Mouse (Mus musculus): ENCODE measurements around the gene Elk3. TPM values are rescaled to one million over a fixed set of nuclear protein-coding genes. Genes with fewer than 3 reads are reported as not detected.

Gene Elk3
- polyA plus RNA-seq, 1 experiment, result 8.0 TPM

DNA sequence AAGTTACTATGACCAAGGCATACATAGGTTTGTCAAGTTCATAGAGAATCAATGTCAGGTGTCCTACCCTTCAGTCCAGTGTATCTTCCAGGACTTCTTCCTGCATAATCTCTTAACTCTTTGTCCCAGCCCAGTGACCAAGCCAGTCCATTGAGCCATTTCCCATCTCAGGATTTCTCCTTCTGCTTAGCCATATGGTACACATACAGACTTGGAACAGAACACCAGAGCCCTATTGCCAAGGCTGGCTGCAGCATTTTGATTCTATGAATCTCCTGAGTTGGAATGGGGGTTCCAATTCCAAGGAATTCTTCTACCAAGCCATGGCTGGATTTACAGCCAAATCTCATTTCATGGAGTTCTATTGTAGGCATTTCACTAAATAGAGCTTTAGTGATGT, 10.8 kb upstream of the Elk3 start:
- Histone ChIP-seq H3K4me3 (ENCODE audit: insufficient read depth, low read depth, low read length) (no peak overlapping the region), H3K27ac (replicated peaks; ENCODE audit: low read depth, low read length) (no peak overlapping the region), H3K4me1 (ENCODE audit: control insufficient read depth, insufficient read depth, insufficient read length, low read length) (peaks cover 23% of the 10 kb centered on the region)

GRCm38 (mm10) chr10:93320148-93320547, 9.2 kb upstream of the Elk3 start:
- Histone ChIP-seq H3K27ac (replicated peaks; ENCODE audit: low read depth, low read length) (peak overlapping the region; percentile 98), H3K4me1 (ENCODE audit: control insufficient read depth, insufficient read depth, insufficient read length, low read length) (peaks cover 9% of the 10 kb centered on the region), H3K4me3 (ENCODE audit: insufficient read depth, low read depth, low read length) (no peak overlapping the region)

DNA sequence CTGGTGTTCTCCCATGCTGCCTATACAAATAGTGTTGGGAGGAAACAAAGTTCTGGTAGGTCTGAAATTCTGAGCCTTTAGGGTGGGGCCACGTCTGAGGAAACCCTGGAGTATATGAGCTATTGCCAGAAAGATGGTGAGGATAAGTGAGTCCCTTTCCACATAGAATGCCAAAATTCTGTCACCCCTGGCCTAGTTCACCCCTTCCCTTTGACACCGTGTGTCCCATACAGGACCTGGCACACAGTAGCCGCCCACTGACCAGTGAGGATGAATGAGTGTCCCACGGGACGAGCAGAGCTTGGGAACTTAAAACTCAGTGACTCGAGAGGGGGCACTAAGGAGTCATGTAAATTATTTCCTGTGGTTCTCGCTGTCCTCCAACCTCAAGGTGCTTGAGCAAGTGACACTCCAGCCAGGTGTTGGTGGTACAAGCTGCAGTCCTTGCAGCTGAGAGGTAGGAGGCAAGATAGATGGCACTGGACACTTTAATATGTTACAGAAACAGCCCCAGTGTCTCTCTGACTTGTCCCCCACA, 8.7 kb upstream of the Elk3 start:
- H3K4me1 ChIP-seq (ENCODE audit: control insufficient read depth, insufficient read depth, insufficient read length, low read length), result peaks cover 7% of the 10 kb centered on the region
- H3K4me3 ChIP-seq (ENCODE audit: insufficient read depth, low read depth, low read length), result peak overlapping the region; percentile 35
- peak overlapping the region; percentile 98 for H3K27ac ChIP-seq (replicated peaks; ENCODE audit: low read depth, low read length)

- Histone ChIP-seq H3K4me3 (ENCODE audit: insufficient read depth, low read depth, low read length) (peak overlapping the region; percentile 19; the same call in 1 of the 2 replicates), H3K27ac (replicated peaks; ENCODE audit: low read depth, low read length) (peak overlapping the region; percentile 89), H3K4me1 (ENCODE audit: control insufficient read depth, insufficient read depth, insufficient read length, low read length) (peaks cover 7% of the 10 kb centered on the region)
Measured at GRCm38 (mm10) chr10:93316909-93317308, 6.0 kb upstream of the Elk3 start.

GRCm38 (mm10) chr10:93311576-93311975, 641 bp upstream of the Elk3 start:
- Histone ChIP-seq H3K4me1 (ENCODE audit: control insufficient read depth, insufficient read depth, insufficient read length, low read length) (no peaks in the 10 kb centered on the region), H3K27ac (replicated peaks; ENCODE audit: low read depth, low read length) (peak overlapping the region; percentile 95)

GRCm38 (mm10) chr10:93309934-93310621, 857 bp downstream of the Elk3 start:
- peaks cover 2% of the 10 kb centered on the region; the same call in 1 of the 2 replicates for H3K4me1 ChIP-seq (ENCODE audit: control insufficient read depth, insufficient read depth, insufficient read length, low read length)
- peak overlapping the region; percentile 99 for H3K4me3 ChIP-seq (ENCODE audit: insufficient read depth, low read depth, low read length)
- peak overlapping the region; percentile 99 for H3K27ac ChIP-seq (replicated peaks; ENCODE audit: low read depth, low read length)

More at GRCm38 (mm10) chr10:93311576-93311975, 641 bp upstream of the Elk3 start:
- H3K4me3 ChIP-seq (ENCODE audit: insufficient read depth, low read depth, low read length), result peak overlapping the region; percentile 8; the same call in 1 of the 2 replicates

DNA sequence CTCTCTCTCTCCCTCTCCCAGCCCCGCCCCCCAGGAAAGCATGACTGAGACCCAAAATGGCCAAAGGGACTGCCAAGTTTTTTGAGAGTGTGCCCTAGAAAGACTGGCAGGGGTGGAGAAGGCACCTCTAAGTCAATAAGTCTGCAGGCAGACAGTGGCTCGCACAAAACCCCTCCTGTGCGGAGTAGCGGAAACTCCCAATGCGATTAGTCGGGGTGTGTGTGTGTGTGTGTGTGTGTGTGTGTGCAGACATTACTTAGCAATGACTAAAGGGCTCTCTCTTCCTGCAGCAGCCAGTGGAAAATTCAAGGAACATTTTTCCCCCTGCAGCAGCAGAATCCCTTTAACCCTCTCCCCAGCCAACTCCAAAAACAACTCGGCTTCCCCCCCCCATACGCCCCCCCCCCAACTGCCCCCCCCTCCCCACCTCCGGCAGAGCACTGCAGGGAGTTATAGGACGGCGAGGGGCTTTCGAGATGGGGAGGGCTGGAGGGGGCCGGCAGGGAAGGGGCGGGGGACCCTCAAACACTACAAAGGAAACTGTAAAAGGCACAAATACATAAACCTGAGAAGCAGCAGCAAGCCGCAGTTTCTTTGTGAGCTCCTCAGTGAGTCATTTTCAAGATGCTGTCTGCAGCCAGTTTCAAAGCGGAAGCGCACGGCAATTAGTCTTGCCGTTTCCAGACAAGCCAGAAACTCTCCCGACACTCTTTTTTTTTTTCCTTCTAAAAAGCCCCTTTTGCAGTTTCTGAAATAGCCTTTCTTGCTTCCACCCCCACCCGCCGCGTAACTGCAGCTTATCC, 1.6 kb downstream of the Elk3 start:
- peak overlapping the region; percentile 99 for H3K4me3 ChIP-seq (ENCODE audit: insufficient read depth, low read depth, low read length)
- H3K4me1 ChIP-seq (ENCODE audit: control insufficient read depth, insufficient read depth, insufficient read length, low read length), result peaks cover 2% of the 10 kb centered on the region; the same call in 1 of the 2 replicates
- peak overlapping the region; percentile 99 for H3K27ac ChIP-seq (replicated peaks; ENCODE audit: low read depth, low read length)

- H3K4me3 ChIP-seq (ENCODE audit: insufficient read depth, low read depth, low read length), result peak overlapping the region; percentile 31
Measured at GRCm38 (mm10) chr10:93306367-93306766, 4.6 kb downstream of the Elk3 start.

GRCm38 (mm10) chr10:93305946-93306345, 5.0 kb downstream of the Elk3 start:
- peaks cover 6% of the 10 kb centered on the region for H3K4me1 ChIP-seq (ENCODE audit: control insufficient read depth, insufficient read depth, insufficient read length, low read length)
- peak overlapping the region; percentile 31 for H3K4me3 ChIP-seq (ENCODE audit: insufficient read depth, low read depth, low read length)
- H3K27ac ChIP-seq (replicated peaks; ENCODE audit: low read depth, low read length), result peak overlapping the region; percentile 90

More at GRCm38 (mm10) chr10:93306367-93306766, 4.6 kb downstream of the Elk3 start:
- Histone ChIP-seq H3K27ac (replicated peaks; ENCODE audit: low read depth, low read length) (peak overlapping the region; percentile 90), H3K4me1 (ENCODE audit: control insufficient read depth, insufficient read depth, insufficient read length, low read length) (peaks cover 5% of the 10 kb centered on the region)

DNA sequence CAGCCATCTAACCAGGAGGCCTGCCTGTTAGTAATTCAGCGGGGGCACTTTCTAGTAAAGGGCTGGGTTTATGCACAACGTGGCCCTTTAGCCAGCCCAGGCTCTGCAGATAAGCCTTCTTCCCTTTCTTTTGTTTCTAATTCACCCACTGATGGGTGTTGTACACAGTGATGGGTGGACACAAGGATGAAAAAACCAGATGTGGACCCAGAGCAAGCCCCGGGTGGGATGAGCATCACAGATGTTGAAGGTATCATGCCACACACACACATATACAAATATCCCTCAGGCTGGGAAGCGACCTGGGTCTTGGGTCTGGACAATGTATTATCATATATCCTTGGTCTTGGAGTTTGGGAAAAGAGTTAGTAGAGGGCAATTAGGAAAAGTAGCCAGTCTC, 7.7 kb downstream of the Elk3 start:
- Histone ChIP-seq H3K4me3 (ENCODE audit: insufficient read depth, low read depth, low read length) (no peak overlapping the region), H3K4me1 (ENCODE audit: control insufficient read depth, insufficient read depth, insufficient read length, low read length) (peaks cover 20% of the 10 kb centered on the region), H3K27ac (replicated peaks; ENCODE audit: low read depth, low read length) (peak overlapping the region; percentile 89)

- peaks cover 28% of the 10 kb centered on the region for H3K4me1 ChIP-seq (ENCODE audit: control insufficient read depth, insufficient read depth, insufficient read length, low read length)
- peak overlapping the region; percentile 89 for H3K27ac ChIP-seq (replicated peaks; ENCODE audit: low read depth, low read length)
- 0 out of 2 replicates have a peak overlapping the region, but pooled peaks have one; percentile 13 for H3K4me3 ChIP-seq (ENCODE audit: insufficient read depth, low read depth, low read length)
Measured at GRCm38 (mm10) chr10:93301831-93302230, 9.1 kb downstream of the Elk3 start.

DNA sequence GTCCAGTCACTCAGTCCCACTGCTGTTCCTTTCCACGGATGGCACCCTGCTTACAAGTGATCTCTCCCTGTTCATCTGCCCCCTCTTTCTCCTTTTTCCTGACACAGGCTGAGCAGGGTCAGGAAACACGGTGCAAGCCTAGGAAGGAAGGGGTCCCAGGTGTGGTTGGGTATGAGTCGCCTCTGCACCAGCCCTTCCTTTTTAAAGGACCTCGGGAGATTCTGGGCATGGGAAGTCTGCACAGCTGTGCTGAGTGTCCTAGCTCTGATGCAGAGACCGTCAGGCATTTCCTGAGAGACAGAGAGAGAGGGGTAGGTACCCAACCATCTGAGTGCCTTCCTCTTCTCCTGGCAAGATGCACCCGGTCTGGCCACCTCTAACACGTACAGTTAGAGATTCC, 12.7 kb downstream of the Elk3 start:
- peaks cover 42% of the 10 kb centered on the region for H3K4me1 ChIP-seq (ENCODE audit: control insufficient read depth, insufficient read depth, insufficient read length, low read length)
- H3K27ac ChIP-seq (replicated peaks; ENCODE audit: low read depth, low read length), result peak overlapping the region; percentile 99
- H3K4me3 ChIP-seq (ENCODE audit: insufficient read depth, low read depth, low read length), result peak overlapping the region; percentile 37

GRCm38 (mm10) chr10:93297774-93298173, 13.2 kb downstream of the Elk3 start:
- H3K4me3 ChIP-seq (ENCODE audit: insufficient read depth, low read depth, low read length), result peak overlapping the region; percentile 37; the same call in 1 of the 2 replicates
- H3K27ac ChIP-seq (replicated peaks; ENCODE audit: low read depth, low read length), result peak overlapping the region; percentile 99
- peaks cover 42% of the 10 kb centered on the region for H3K4me1 ChIP-seq (ENCODE audit: control insufficient read depth, insufficient read depth, insufficient read length, low read length)

GRCm38 (mm10) chr10:93294547-93295219, 16.3 kb downstream of the Elk3 start:
- Histone ChIP-seq H3K4me3 (ENCODE audit: insufficient read depth, low read depth, low read length) (peak overlapping the region; percentile 27), H3K4me1 (ENCODE audit: control insufficient read depth, insufficient read depth, insufficient read length, low read length) (peaks cover 34% of the 10 kb centered on the region), H3K27ac (replicated peaks; ENCODE audit: low read depth, low read length) (peak overlapping the region; percentile 84)

GRCm38 (mm10) chr10:93293621-93294020, 17.3 kb downstream of the Elk3 start:
- peaks cover 33% of the 10 kb centered on the region for H3K4me1 ChIP-seq (ENCODE audit: control insufficient read depth, insufficient read depth, insufficient read length, low read length)
- no peak overlapping the region for H3K4me3 ChIP-seq (ENCODE audit: insufficient read depth, low read depth, low read length)
- peak overlapping the region; percentile 84 for H3K27ac ChIP-seq (replicated peaks; ENCODE audit: low read depth, low read length)
